9 mouse cellular contexts compared by ENCODE assay signal in genomic region chr7:44973415-44974130, GRCm38 (mm10). TPM values are rescaled to one million over a fixed set of nuclear protein-coding genes. Genes with fewer than 3 reads are reported as not detected.
DNase-seq lines count a peak whose midpoint lies in the region; ATAC-seq lines count a peak whose summit lies in the region.
"Had no signal": no experiment of that assay in that cellular context is flagged by ENCODE, and none has a peak within 500 bp of the region (broad histone marks: within the 10 kb centered on the region; RNA-seq: fewer than 3 reads in every experiment).

No protein-coding gene starts in this region.

- peaks cover 34% of the 10 kb centered on the region for H3K36me3 ChIP-seq in heart, embryonic 13.5 days
- H3K36me3 ChIP-seq in hindbrain, embryonic 14.5 days (replicated peaks; ENCODE audit: control insufficient read depth, insufficient read depth), result peaks cover 35% of the 10 kb centered on the region
- H3K36me3 ChIP-seq in midbrain, embryonic 15.5 days (replicated peaks), result peaks cover 24% of the 10 kb centered on the region

- peak overlapping the region; percentile 77 for H3K9ac ChIP-seq in heart, embryonic 13.5 days
- H3K9ac ChIP-seq in hindbrain, embryonic 14.5 days, result peak overlapping the region; percentile 82
- H3K9ac ChIP-seq in midbrain, embryonic 15.5 days, result peak overlapping the region; percentile 71

- DNase-seq in heart, postnatal 36 days, result no peak
- DNase-seq in hindbrain, embryonic 14.5 days (ENCODE audit: low spot score), result no peak
- DNase-seq in yolk sac, embryonic 10.5 days (ENCODE audit: low spot score), result no peak
- DNase-seq in right cerebral cortex, adult 18-20 months, result no peak
- DNase-seq: thymus, postnatal 14 days had no signal

- H3K27me3 ChIP-seq in heart, embryonic 13.5 days (replicated peaks), result no peaks in the 10 kb centered on the region
- no peaks in the 10 kb centered on the region for H3K27me3 ChIP-seq in hindbrain, embryonic 14.5 days (ENCODE audit: control insufficient read depth, insufficient read depth, low read length)
- H3K27me3 ChIP-seq in midbrain, embryonic 15.5 days (replicated peaks), result no peaks in the 10 kb centered on the region

- peak overlapping the region; percentile 76 for H3K4me2 ChIP-seq in heart, embryonic 13.5 days
- peak overlapping the region; percentile 97 for H3K4me2 ChIP-seq in hindbrain, embryonic 14.5 days (replicated peaks)
- H3K4me2 ChIP-seq in midbrain, embryonic 15.5 days, result peak overlapping the region; percentile 84

- 0 out of 2 replicates have a peak overlapping the region, but pooled peaks have one; percentile 0 for H3K27ac ChIP-seq in heart, embryonic 13.5 days (replicated peaks)
- H3K27ac ChIP-seq in brown adipose tissue, adult 24 weeks (replicated peaks; ENCODE audit: low read depth, low read length), result no peak overlapping the region
- peak overlapping the region; percentile 95 for H3K27ac ChIP-seq in hindbrain, embryonic 14.5 days
- peak overlapping the region; percentile 89 for H3K27ac ChIP-seq in midbrain, embryonic 15.5 days

- WGBS in heart, embryonic 13.5 days, result 42% methylated on average over 14 of the region's 14 CpGs
- WGBS in hindbrain, embryonic 14.5 days, result 35% methylated on average over 14 of the region's 14 CpGs
- 26% methylated on average over 14 of the region's 14 CpGs for whole genome bisulfite sequencing in midbrain, embryonic 15.5 days

- H3K9me3 ChIP-seq in heart, embryonic 13.5 days, result no peaks in the 10 kb centered on the region
- H3K9me3 ChIP-seq in hindbrain, embryonic 14.5 days (ENCODE audit: control insufficient read depth, low read length), result no peaks in the 10 kb centered on the region
- H3K9me3 ChIP-seq in midbrain, embryonic 15.5 days, result no peaks in the 10 kb centered on the region

- H3K4me3 ChIP-seq in heart, embryonic 13.5 days, result peak overlapping the region; percentile 54
- H3K4me3 ChIP-seq in brown adipose tissue, adult 24 weeks (ENCODE audit: insufficient read depth, low read depth, low read length), result peak overlapping the region; percentile 59; the same call in 1 of the 2 replicates
- peak overlapping the region; percentile 47 for H3K4me3 ChIP-seq in hindbrain, embryonic 14.5 days (replicated peaks; ENCODE audit: low read length)
- peak overlapping the region; percentile 47 for H3K4me3 ChIP-seq in midbrain, embryonic 15.5 days

- H3K4me1 ChIP-seq in heart, embryonic 13.5 days, result peaks cover 35% of the 10 kb centered on the region
- H3K4me1 ChIP-seq in brown adipose tissue, adult 24 weeks (ENCODE audit: control insufficient read depth, insufficient read depth, insufficient read length, low read length), result no peaks in the 10 kb centered on the region
- H3K4me1 ChIP-seq in hindbrain, embryonic 14.5 days (replicated peaks; ENCODE audit: control insufficient read depth, insufficient read depth, low read length), result peaks cover 32% of the 10 kb centered on the region
- H3K4me1 ChIP-seq in midbrain, embryonic 15.5 days, result peaks cover 41% of the 10 kb centered on the region

- no peak for ATAC-seq in heart, embryonic 13.5 days (ENCODE audit: extremely low read depth, insufficient number of reproducible peaks, low FRiP score, low TSS enrichment)
- no peak for ATAC-seq in hindbrain, embryonic 14.5 days (ENCODE audit: low FRiP score)
- ATAC-seq in midbrain, embryonic 15.5 days (replicated peaks), result no peak
- ATAC-seq in erythroblast, adult 5-6 weeks (replicated peaks; ENCODE audit: low FRiP score, poor library complexity, severe bottlenecking), result no peak

- intact Hi-C loops in heart, postnatal 36 days (cut with DNase I), result no loop called here

RNA-seq across cellular contexts. Expression of gene Cpt1c, which starts 1.1 kb away (rescaled TPM):
- polyA plus RNA-seq in heart, embryonic 13.5 days (2015; fragmentation: Nextera tagmentation; extraction: Ambion mirVana), result 9.8 and 10.3 TPM in 2 replicates
- 1 to 10 TPM; 1.4 to 2.1 TPM for total RNA-seq in heart, postnatal 36 days (2021)
- 0.58 and 0.75 TPM in 2 replicates for polyA plus RNA-seq in brown adipose tissue, adult 24 weeks (2012; ENCODE audit: insufficient read depth, insufficient read length, missing spikeins)
- polyA plus RNA-seq in hindbrain, embryonic 14.5 days (2014; fragmentation: Nextera tagmentation; extraction: Ambion mirVana), result 53.3 and 53.8 TPM in 2 replicates
- 56.5 and 58.2 TPM in 2 replicates for polyA plus RNA-seq in midbrain, embryonic 15.5 days (2015; fragmentation: Nextera tagmentation; extraction: Ambion mirVana)
- total RNA-seq in erythroblast, adult 5-6 weeks (2015; ENCODE audit: low replicate concordance), result 0.19 and 1.5 TPM in 2 replicates
- 0.28 and 0.51 TPM in 2 replicates for total RNA-seq in erythroblast, adult 5-6 weeks (2017; ENCODE audit: low replicate concordance)

RNA-seq across cellular contexts. Expression of gene Prmt1, which starts 12.8 kb away (rescaled TPM):
- polyA plus RNA-seq in heart, embryonic 13.5 days (2015; fragmentation: Nextera tagmentation; extraction: Ambion mirVana), result 438 and 486 TPM in 2 replicates
- 100 to 1,000 TPM; 104 to 107 TPM for total RNA-seq in heart, postnatal 36 days (2021)
- polyA plus RNA-seq in brown adipose tissue, adult 24 weeks (2012; ENCODE audit: insufficient read depth, insufficient read length, missing spikeins), result 47.1 and 73.7 TPM in 2 replicates
- polyA plus RNA-seq in hindbrain, embryonic 14.5 days (2014; fragmentation: Nextera tagmentation; extraction: Ambion mirVana), result 194 and 210 TPM in 2 replicates
- 697 and 717 TPM in 2 replicates for polyA plus RNA-seq in midbrain, embryonic 15.5 days (2015; fragmentation: Nextera tagmentation; extraction: Ambion mirVana)
- 21.7 and 73.4 TPM in 2 replicates for total RNA-seq in erythroblast, adult 5-6 weeks (2015; ENCODE audit: low replicate concordance)
- total RNA-seq in erythroblast, adult 5-6 weeks (2017; ENCODE audit: low replicate concordance), result 9.2 and 30.6 TPM in 2 replicates

RNA-seq across cellular contexts. Expression of gene Irf3, which starts 23.9 kb away (rescaled TPM):
- polyA plus RNA-seq in heart, embryonic 13.5 days (2015; fragmentation: Nextera tagmentation; extraction: Ambion mirVana), result 63.6 and 68.1 TPM in 2 replicates
- 10 to 100 TPM; 27.3 to 31.7 TPM for total RNA-seq in heart, postnatal 36 days (2021)
- polyA plus RNA-seq in brown adipose tissue, adult 24 weeks (2012; ENCODE audit: insufficient read depth, insufficient read length, missing spikeins), result 40.8 and 41.4 TPM in 2 replicates
- polyA plus RNA-seq in hindbrain, embryonic 14.5 days (2014; fragmentation: Nextera tagmentation; extraction: Ambion mirVana), result 52.1 and 56.9 TPM in 2 replicates
- polyA plus RNA-seq in midbrain, embryonic 15.5 days (2015; fragmentation: Nextera tagmentation; extraction: Ambion mirVana), result 61.9 and 66.8 TPM in 2 replicates
- total RNA-seq in erythroblast, adult 5-6 weeks (2015; ENCODE audit: low replicate concordance), result 15.5 and 24.2 TPM in 2 replicates
- 17.0 and 34.1 TPM in 2 replicates for total RNA-seq in erythroblast, adult 5-6 weeks (2017; ENCODE audit: low replicate concordance)

RNA-seq across cellular contexts. Expression of gene Bcl2l12, which starts 24.9 kb away (rescaled TPM):
- 36.0 and 36.3 TPM in 2 replicates for polyA plus RNA-seq in heart, embryonic 13.5 days (2015; fragmentation: Nextera tagmentation; extraction: Ambion mirVana)
- total RNA-seq in heart, postnatal 36 days (2021), result 10 to 100 TPM; 10.2 to 11.2 TPM
- 8.9 and 9.1 TPM in 2 replicates for polyA plus RNA-seq in brown adipose tissue, adult 24 weeks (2012; ENCODE audit: insufficient read depth, insufficient read length, missing spikeins)
- 9.2 and 12.6 TPM in 2 replicates for polyA plus RNA-seq in hindbrain, embryonic 14.5 days (2014; fragmentation: Nextera tagmentation; extraction: Ambion mirVana)
- 10.0 and 12.3 TPM in 2 replicates for polyA plus RNA-seq in midbrain, embryonic 15.5 days (2015; fragmentation: Nextera tagmentation; extraction: Ambion mirVana)
- total RNA-seq in erythroblast, adult 5-6 weeks (2015; ENCODE audit: low replicate concordance), result 2.9 and 9.6 TPM in 2 replicates
- 1.3 and 2.5 TPM in 2 replicates for total RNA-seq in erythroblast, adult 5-6 weeks (2017; ENCODE audit: low replicate concordance)

RNA-seq across cellular contexts. Expression of gene Tsks, which starts 30.6 kb away (rescaled TPM):
- 0.11 and 0.14 TPM in 2 replicates for polyA plus RNA-seq in heart, embryonic 13.5 days (2015; fragmentation: Nextera tagmentation; extraction: Ambion mirVana)
- total RNA-seq in heart, postnatal 36 days (2021), result not detected
- not detected in 2 replicates for polyA plus RNA-seq in brown adipose tissue, adult 24 weeks (2012; ENCODE audit: insufficient read depth, insufficient read length, missing spikeins)
- 0.14 and 0.33 TPM in 2 replicates for polyA plus RNA-seq in hindbrain, embryonic 14.5 days (2014; fragmentation: Nextera tagmentation; extraction: Ambion mirVana)
- polyA plus RNA-seq in midbrain, embryonic 15.5 days (2015; fragmentation: Nextera tagmentation; extraction: Ambion mirVana), result 0.11 and 0.21 TPM in 2 replicates
- total RNA-seq in erythroblast, adult 5-6 weeks (2015; ENCODE audit: low replicate concordance), result not detected in 2 replicates
- total RNA-seq in erythroblast, adult 5-6 weeks (2017; ENCODE audit: low replicate concordance), result not detected in 2 replicates
